Mouse (Mus musculus) forebrain, postnatal 0 days (tissue): Measurements from ENCODE around the gene Cds2. TPM values are rescaled to one million over a fixed set of nuclear protein-coding genes. Genes with fewer than 3 reads are reported as not detected.

Experiments
- ATAC-seq: fragments of 200-750 bp; cut with Nextera tagmentation; 2 replicates; pipeline ENCODE4 v1.8.0; 2017; ENCODE audit warnings: mild to moderate bottlenecking, moderate library complexity
- DNase-seq: peaks from one replicate; pipeline ENCODE4 v3.0.0-alpha.2; 2015
- H3K27ac ChIP-seq: fragments of 300-500 bp; sonication (generic); 2 replicates; pipeline ENCODE4 v1.5.1; 2014; ENCODE audit warnings: low read depth, mild to moderate bottlenecking, antibody characterized with exemption, low read length, moderate library complexity, mixed read lengths
- H3K27me3 ChIP-seq: fragments of 300-500 bp; sonication (generic); 2 replicates; pipeline ENCODE4 v1.6.1; 2014; ENCODE audit warnings: mild to moderate bottlenecking, low read length, mixed read lengths; ENCODE audit not compliant: insufficient read depth
- H3K36me3 ChIP-seq: fragments of 300-500 bp; sonication (generic); 2 replicates; pipeline ENCODE4 v1.6.1; 2014; ENCODE audit warnings: mild to moderate bottlenecking, moderate library complexity; ENCODE audit not compliant: insufficient read depth
- H3K4me1 ChIP-seq: fragments of 300-500 bp; sonication (generic); 2 replicates; pipeline ENCODE4 v1.6.1; 2014; ENCODE audit warnings: antibody characterized with exemption; ENCODE audit not compliant: insufficient read depth
- H3K4me2 ChIP-seq: fragments of 300-500 bp; sonication (generic); 2 replicates; pipeline ENCODE4 v1.6.1; 2014; ENCODE audit warnings: low read depth, mild to moderate bottlenecking, moderate library complexity
- H3K4me3 ChIP-seq: fragments of 300-500 bp; sonication (generic); 2 replicates; pipeline ENCODE4 v1.5.1; 2014; ENCODE audit warnings: low read depth, low read length, mixed read lengths
- H3K9ac ChIP-seq: fragments of 300-500 bp; sonication (generic); 2 replicates; pipeline ENCODE4 v1.6.1; 2014; ENCODE audit warnings: mild to moderate bottlenecking
- H3K9me3 ChIP-seq: fragments of 300-500 bp; sonication (generic); 2 replicates; pipeline ENCODE4 v1.6.1; 2016; ENCODE audit warnings: low read length
- CTCF ChIP-seq: sonication (generic); IDR thresholded peaks from 2 replicates; pipeline ENCODE4 v1.5.1; 2016; ENCODE audit warnings: antibody characterized with exemption, control low read depth, low read depth
- WGBS: fragments of 180-500 bp; shearing (Covaris S2); extraction: QIAGEN DNeasy Blood & Tissue Kit; methylation state at CpG from one replicate; pipeline ENCODE4 v1.1.7; 2014; 5-methylcytosine and 5-hydroxymethylcytosine counted together
- polyA plus RNA-seq: library from polyadenylated mRNA; unstranded; fragments of >200 nt; fragmentation: Nextera tagmentation; extraction: Ambion mirVana; gene quantifications from 2 replicates; pipeline ENCODE4 v1.2.1, GENCODE M21; 2015
- total RNA-seq: library from RNA; depleted of rRNA; stranded (reverse); fragments of >200 nt; gene quantifications from 2 replicates; pipeline ENCODE4 v1.2.3, GENCODE M21; 2014

The Cds2 gene
- total and polyA plus RNA-seq, 2 experiments from 2014 or later: 27.7 to 85.1 TPM

DNA sequence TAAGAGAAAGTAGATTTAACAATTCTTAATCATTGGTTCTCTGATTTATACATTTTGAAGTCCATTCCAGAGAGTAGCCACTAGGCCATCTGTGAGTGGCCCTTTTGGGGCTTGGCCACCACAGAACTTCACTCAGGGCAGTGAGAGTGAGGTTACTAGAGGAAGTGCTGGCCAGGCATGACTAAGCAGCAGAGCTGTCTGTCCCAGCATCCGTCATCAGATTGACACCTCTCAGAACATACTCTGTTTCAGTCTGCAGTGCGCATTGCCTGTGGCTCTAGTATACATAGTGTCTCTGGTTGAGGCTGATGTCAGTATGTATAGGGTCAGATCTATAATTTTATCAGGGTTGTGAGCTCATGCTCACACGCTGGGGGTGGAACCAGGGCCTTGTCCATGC, 6.3 kb downstream of the Cds2 start:
- ATAC-seq (no peak), DNase-seq (no peak)
- H3K27ac ChIP-seq: no peak overlapping the region
- H3K4me1 ChIP-seq: peaks cover 9% of the 10 kb centered on the region
- H3K9ac ChIP-seq: no peak overlapping the region
- H3K4me2 ChIP-seq: no peak overlapping the region
- no peak for TF ChIP-seq CTCF
- no peaks in the 10 kb centered on the region for H3K36me3 ChIP-seq
- 88% methylated on average over 3 of the region's 3 CpGs for WGBS
- no peak overlapping the region for H3K4me3 ChIP-seq
- H3K27me3 ChIP-seq: no peaks in the 10 kb centered on the region
- H3K9me3 ChIP-seq: no peaks in the 10 kb centered on the region

DNA sequence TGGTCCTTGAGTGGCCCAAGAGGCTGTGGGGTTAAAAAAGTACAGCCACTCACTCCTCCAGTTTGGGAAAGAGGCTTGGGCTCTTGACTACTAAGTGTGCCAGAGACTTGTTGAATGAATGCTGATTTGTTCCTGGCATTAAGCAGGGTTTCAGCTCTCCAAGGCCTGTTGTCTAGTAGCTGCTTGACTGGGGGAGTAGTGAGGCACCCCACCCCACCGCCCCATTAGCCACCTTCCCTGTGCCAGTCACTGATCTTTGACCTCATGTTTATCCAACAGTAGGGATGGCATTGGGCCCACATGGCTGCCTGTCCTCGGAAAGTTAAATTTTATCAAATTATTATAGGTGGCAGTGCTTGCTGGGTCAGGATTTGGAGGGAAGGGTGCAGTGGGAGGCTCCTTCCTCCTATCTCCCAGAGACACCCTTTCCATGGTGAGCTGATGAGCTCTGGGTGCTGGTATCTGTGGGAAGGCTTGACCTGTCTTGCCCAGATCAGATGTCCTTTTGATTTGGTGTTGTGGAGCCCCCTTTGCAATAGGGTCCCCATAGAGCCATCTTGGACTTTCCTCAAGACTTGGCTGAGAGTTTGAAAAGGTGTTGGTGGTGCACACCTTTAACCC, 7.5 kb downstream of the Cds2 start:
- H3K9ac ChIP-seq: no peak overlapping the region
- no peak for TF ChIP-seq CTCF
- no peak overlapping the region for H3K27ac ChIP-seq
- DNase-seq (no peak), ATAC-seq (peak; percentile 25; the same call in 1 of the 2 replicates)
- no peaks in the 10 kb centered on the region for H3K9me3 ChIP-seq
- 80% methylated on average over 2 of the region's 2 CpGs for WGBS
- no peak overlapping the region for H3K4me2 ChIP-seq
- no peaks in the 10 kb centered on the region for H3K27me3 ChIP-seq
- H3K36me3 ChIP-seq: no peaks in the 10 kb centered on the region
- H3K4me1 ChIP-seq: no peaks in the 10 kb centered on the region
- no peak overlapping the region for H3K4me3 ChIP-seq

DNA sequence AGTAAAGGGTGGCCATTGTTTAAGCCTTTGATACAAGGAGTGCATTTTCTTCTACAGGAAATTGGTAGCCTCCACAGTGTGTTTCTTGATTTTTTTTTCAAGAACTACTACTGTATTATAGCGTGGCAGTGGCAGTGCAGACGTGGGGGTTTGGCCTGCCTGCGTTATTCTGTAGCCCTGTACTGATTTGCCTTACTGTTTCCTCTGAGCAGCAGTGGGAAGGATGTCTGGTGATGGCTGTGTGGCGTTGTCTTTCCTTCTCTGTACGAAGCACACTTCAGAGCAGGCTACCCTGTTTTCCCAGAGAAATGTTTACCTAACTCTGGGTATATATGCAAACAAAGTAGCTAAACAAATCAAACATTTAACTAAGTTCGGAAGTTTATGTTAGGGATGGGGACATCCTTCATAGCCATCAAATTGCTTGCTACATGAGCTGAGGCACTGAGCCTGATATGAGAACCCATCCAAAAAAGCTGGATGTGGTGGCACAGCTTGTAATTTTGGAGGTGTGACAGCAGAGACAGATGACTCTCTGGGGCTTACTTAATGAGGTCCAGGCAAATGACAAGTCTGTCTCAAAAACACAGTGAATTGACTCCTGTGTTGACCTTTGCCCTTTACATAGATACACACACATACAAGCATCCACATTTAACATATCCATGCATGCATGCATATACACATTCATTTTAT, 9.9 kb downstream of the Cds2 start:
- no peak overlapping the region for H3K4me3 ChIP-seq
- 57% methylated on average over 6 of the region's 6 CpGs for WGBS
- no peak for TF ChIP-seq CTCF

DNA sequence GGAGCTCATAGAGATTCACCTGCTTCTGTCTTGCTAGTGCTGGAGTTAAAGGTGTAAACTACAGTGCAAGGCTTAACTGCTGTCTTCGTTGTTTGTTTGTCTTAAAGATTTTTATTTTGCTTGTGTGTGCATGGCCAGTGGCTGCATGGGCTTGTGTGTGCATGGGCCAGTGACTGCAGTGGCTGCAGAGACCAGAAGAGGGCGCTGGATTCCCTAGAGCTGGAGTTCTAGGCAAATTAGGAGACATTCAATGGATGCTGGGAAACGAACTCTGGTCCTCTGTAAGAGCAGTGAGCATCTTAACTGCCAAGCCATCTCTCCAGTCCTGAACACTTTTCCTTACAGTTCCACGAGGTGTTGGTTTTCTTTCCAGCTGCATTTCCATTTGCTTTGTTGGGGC, 12.6 kb downstream of the Cds2 start:
- H3K4me1 ChIP-seq: no peaks in the 10 kb centered on the region
- H3K27me3 ChIP-seq: no peaks in the 10 kb centered on the region
- H3K9me3 ChIP-seq: no peaks in the 10 kb centered on the region
- no peak for ATAC-seq
- H3K36me3 ChIP-seq: no peaks in the 10 kb centered on the region
- TF ChIP-seq CTCF: 0 out of 2 replicates have a peak, but pooled peaks have one; percentile 18
- no peak overlapping the region for H3K27ac ChIP-seq
- no peak overlapping the region for H3K4me2 ChIP-seq
- no peak overlapping the region for H3K9ac ChIP-seq
- 70% methylated on average over 4 of the region's 4 CpGs for WGBS
- DNase-seq: no peak
- H3K4me3 ChIP-seq: no peak overlapping the region

More for the DNA sequence above, 9.9 kb downstream of the Cds2 start:
- Histone ChIP-seq H3K36me3 (no peaks in the 10 kb centered on the region), H3K9ac (no peak overlapping the region), H3K4me2 (no peak overlapping the region), H3K4me1 (no peaks in the 10 kb centered on the region), H3K9me3 (no peaks in the 10 kb centered on the region), H3K27me3 (no peaks in the 10 kb centered on the region), H3K27ac (no peak overlapping the region)
- DNase-seq (no peak), ATAC-seq (no peak)

DNA sequence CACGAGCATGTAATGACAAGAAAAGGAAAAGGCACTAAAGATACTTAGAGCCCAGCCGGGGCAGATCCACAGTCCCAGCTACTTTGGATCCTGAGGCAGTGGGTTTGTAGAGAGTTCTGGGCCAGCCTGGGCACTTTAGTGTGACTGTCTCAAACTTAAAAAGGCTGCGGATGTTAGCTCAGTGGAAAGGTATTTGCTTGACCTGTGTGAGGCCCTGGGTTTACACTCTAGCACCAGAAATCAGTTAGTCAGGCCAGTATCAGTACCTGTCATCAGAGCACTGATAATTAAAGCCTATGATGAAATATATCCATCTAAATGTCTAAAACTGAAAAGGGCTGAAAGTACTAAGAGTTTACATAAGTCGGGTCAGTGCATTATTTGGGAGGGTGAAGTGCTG, 13.3 kb downstream of the Cds2 start:
- ATAC-seq (no peak), DNase-seq (no peak)
- Histone ChIP-seq H3K4me2 (no peak overlapping the region), H3K4me1 (no peaks in the 10 kb centered on the region), H3K27me3 (no peaks in the 10 kb centered on the region), H3K9me3 (no peaks in the 10 kb centered on the region), H3K4me3 (no peak overlapping the region), H3K9ac (no peak overlapping the region), H3K27ac (no peak overlapping the region), H3K36me3 (no peaks in the 10 kb centered on the region)
- WGBS: 84% methylated on average over 4 of the region's 4 CpGs
- no peak for TF ChIP-seq CTCF

DNA sequence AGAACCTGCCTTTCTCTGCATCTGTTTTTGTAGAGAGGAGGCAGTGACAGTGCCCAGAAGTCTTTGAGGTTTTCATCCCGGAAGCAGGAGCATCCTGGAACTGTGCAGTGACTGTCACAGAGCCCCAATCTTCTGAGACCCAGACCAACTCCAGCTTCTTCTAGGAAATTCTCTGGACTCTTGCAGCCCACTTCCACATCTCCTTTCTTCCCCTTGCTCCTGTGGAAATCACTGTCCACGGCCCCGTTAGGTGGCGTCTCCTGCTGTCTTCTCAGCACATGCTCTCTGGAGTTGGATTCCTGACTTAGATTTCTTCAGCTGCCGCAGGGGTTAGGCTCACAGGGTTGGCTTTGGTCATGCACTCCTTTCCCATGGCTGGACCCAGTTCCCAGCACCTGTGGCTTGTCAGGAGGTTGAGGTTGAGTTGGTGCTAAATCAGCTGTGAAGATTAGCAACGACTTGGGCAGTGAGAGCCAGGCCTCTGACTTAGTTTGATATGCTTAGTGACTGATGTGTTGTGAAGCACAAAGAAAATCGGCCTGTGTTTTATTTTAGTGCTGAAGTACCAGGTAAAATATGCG, 15.4 kb downstream of the Cds2 start:
- Histone ChIP-seq H3K4me2 (no peak overlapping the region), H3K9ac (no peak overlapping the region), H3K27ac (no peak overlapping the region), H3K9me3 (no peaks in the 10 kb centered on the region), H3K36me3 (no peaks in the 10 kb centered on the region), H3K4me3 (no peak overlapping the region), H3K27me3 (no peaks in the 10 kb centered on the region), H3K4me1 (no peaks in the 10 kb centered on the region)
- TF ChIP-seq CTCF: no peak
- WGBS: 75% methylated on average over 8 of the region's 8 CpGs
- ATAC-seq (no peak), DNase-seq (no peak)

DNA sequence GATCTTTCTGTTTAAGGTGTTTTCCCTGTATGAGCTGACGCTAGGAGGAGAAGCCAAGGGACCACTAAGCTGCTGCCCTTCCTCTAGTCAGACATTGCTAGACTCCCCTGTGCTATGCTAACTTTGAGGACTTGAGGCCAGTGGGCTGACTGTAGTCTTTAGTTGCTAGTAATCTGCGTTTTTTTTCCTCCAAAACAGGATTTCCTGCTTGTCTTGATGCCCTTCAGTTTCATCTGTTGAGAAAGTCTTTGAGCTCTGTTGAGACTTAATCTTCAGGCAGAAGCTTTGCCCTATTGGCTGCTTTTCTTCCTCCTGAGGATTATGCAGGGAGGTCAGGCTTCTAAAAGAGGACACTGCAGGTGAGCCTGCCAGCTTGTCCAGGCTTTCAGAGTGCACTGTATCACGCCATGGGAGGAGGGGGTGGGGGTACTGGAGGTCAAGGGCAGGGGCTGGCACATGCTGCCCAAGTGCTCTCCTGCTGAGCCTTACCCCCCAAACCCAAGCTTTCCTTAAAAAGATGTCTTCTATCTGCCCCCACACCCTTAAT, 16.5 kb downstream of the Cds2 start:
- Histone ChIP-seq H3K27ac (no peak overlapping the region), H3K27me3 (no peaks in the 10 kb centered on the region), H3K36me3 (no peaks in the 10 kb centered on the region), H3K9me3 (no peaks in the 10 kb centered on the region), H3K4me2 (no peak overlapping the region), H3K4me3 (no peak overlapping the region), H3K9ac (no peak overlapping the region), H3K4me1 (no peaks in the 10 kb centered on the region)
- no peak for TF ChIP-seq CTCF
- DNase-seq (no peak), ATAC-seq (no peak)
- WGBS: 61% methylated on average over 3 of the region's 3 CpGs
